ENCODE assay signal across 11 mouse cellular contexts in the genomic region with DNA sequence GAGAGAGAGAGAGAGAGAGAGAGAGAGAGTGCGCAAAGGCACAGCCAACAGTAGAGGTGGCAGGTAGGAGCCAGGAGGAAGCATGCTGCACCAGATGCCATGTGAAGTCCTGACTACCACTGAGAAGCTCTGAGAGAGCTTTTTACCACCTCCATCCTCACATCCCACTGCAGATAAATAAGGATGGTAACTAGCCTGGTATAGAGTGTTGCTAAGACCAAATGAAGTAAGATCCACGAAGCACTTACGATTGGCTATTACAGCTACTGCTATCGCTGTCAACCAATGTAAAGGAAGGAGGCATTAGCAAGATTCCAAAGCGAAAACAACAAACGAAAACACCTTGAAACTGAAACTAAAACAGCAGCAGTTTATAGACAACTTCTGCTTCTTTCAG. TPM values are rescaled to one million over a fixed set of nuclear protein-coding genes. Genes with fewer than 3 reads are reported as not detected.
DNase-seq lines count a peak whose midpoint lies in the region; ATAC-seq and TF ChIP-seq lines count a peak whose summit lies in the region.
"Had no signal": no experiment of that assay in that cellular context is flagged by ENCODE, and none has a peak within 500 bp of the region (broad histone marks: within the 10 kb centered on the region; RNA-seq: fewer than 3 reads in every experiment).

No protein-coding gene starts in this region.

- 0 out of 2 replicates have a peak overlapping the region, but pooled peaks have one; percentile 9 for H3K4me3 ChIP-seq in left cerebral cortex, adult 2 months
- H3K4me3 ChIP-seq in brown adipose tissue, adult 24 weeks (ENCODE audit: insufficient read depth, low read depth, low read length): peak overlapping the region; percentile 10; the same call in 1 of the 2 replicates
- H3K4me3 ChIP-seq: embryonic facial prominence, embryonic 12.5 days; liver, embryonic 15.5 days had no signal

- intact Hi-C loops in left cerebral cortex, adult 2 months (cut with DNase I): no loop called here
- intact Hi-C loops in left cerebral cortex, postnatal 36 days (cut with DNase I): no loop called here

- ATAC-seq in CD4-positive, CD25-positive, alpha-beta regulatory T cell, adult 4 months: peak; percentile 67
- ATAC-seq in monocyte, adult 5-6 weeks (replicated peaks; ENCODE audit: insufficient number of reproducible peaks, low FRiP score, low TSS enrichment, poor library complexity, severe bottlenecking): peak; percentile 52
- ATAC-seq: hindbrain, postnatal 0 days had no signal

- no peak for DNase-seq in left cerebral cortex, adult 2 months (ENCODE audit: extremely low spot score in 1 of 2, low spot score in 2 of 2)
- no peak for DNase-seq in left cerebral cortex, postnatal 36 days (ENCODE audit: low spot score in 2 of 2)
- DNase-seq in urinary bladder, postnatal 10 days (ENCODE audit: low spot score): no peak
- no peak for DNase-seq in c-Kit-positive CD71-positive TER-119-positive erythroid progenitor cells, embryonic 14.5 days (ENCODE audit: low spot score)
- DNase-seq in layer of hippocampus, adult 9-11 months: no peak

- H3K4me1 ChIP-seq in brown adipose tissue, adult 24 weeks (ENCODE audit: control insufficient read depth, insufficient read depth, insufficient read length, low read length): peaks cover 20% of the 10 kb centered on the region

- H3K27ac ChIP-seq in left cerebral cortex, adult 2 months: no peak overlapping the region; the same call in 1 of the 2 replicates
- H3K27ac ChIP-seq in brown adipose tissue, adult 24 weeks (replicated peaks; ENCODE audit: low read depth, low read length): peak overlapping the region; percentile 92
- H3K27ac ChIP-seq: embryonic facial prominence, embryonic 12.5 days; hindbrain, postnatal 0 days; liver, embryonic 15.5 days had no signal

- TF ChIP-seq CTCF in left cerebral cortex, adult 2 months (IDR thresholded peaks at IDR 0.05): no peak

RNA-seq across cellular contexts. Expression of a gene that starts 47.3 kb away (rescaled TPM):
- total RNA-seq in left cerebral cortex, adult 2 months (2021): 100 to 1,000 TPM; 122 to 130 TPM
- total RNA-seq in left cerebral cortex, postnatal 36 days (2021): 100 to 1,000 TPM; 114 to 136 TPM
- polyA plus RNA-seq in CD4-positive, CD25-positive, alpha-beta regulatory T cell, adult 4 months (2017; shearing (Covaris generic)): 1 to 10 TPM; 3.1 to 5.6 TPM
- 6.6 and 8.9 TPM in 2 replicates for polyA plus RNA-seq in brown adipose tissue, adult 24 weeks (2012; ENCODE audit: insufficient read depth, insufficient read length, missing spikeins)
- total RNA-seq in monocyte, adult 5-6 weeks (2017): 28.9 to 48.8 TPM (median 34.6 TPM) in 3 replicates
